Mouse (Mus musculus): Measurements from ENCODE around the gene Fndc8. TPM values are rescaled to one million over a fixed set of nuclear protein-coding genes. Genes with fewer than 3 reads are reported as not detected.

Gene Fndc8
- 0.09 and 0.22 TPM in 2 replicates for polyA plus RNA-seq (2014; fragmentation: Nextera tagmentation; extraction: Ambion mirVana)

DNA sequence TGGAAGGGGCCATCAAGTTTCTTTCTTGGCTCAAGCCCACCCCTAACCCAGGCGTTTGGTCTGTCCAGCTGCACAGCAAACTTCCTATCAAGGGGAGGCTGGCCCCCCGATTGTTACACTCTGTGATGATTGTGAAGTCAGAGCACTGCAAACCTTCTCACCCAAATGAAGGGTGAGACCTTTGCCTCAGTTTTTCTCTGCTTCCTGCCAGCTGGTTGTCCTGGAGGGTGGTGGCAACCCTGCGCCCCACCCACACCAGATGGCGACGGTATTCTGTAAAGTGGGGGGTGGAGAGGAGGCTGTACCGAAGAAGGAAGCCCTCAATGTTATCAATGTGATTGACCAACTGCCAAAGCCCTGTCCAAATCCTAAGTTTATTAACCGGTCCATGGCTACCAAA lies at the start of gene Fndc8:
TSS of gene Fndc8 (plus strand) at position 189 of the 400 bp plus-strand sequence.
- Histone ChIP-seq H3K4me3 (ENCODE audit: low read depth, low read length) (no peak within 1 kb of the TSS), H3K4me1 (replicated peaks; ENCODE audit: control insufficient read depth, insufficient read depth, low read length) (peaks cover 5% of the 10 kb centered on the region; the same call in 1 of the 2 replicates), H3K9ac (ENCODE audit: low read depth, low read length) (no peak within 1 kb of the TSS), H3K36me3 (ENCODE audit: control insufficient read depth, insufficient read depth, low read length) (no peaks in the 10 kb centered on the region), H3K4me2 (replicated peaks; ENCODE audit: low read depth, low read length) (no peak within 1 kb of the TSS), H3K27me3 (ENCODE audit: control insufficient read depth, insufficient read depth, low read length) (no peaks in the 10 kb centered on the region), H3K27ac (ENCODE audit: low read depth, low read length) (no peak within 1 kb of the TSS), H3K9me3 (ENCODE audit: control insufficient read depth, low read length) (no peaks in the 10 kb centered on the region)
- ATAC-seq (ENCODE audit: low FRiP score) (no peak), DNase-seq (ENCODE audit: low spot score) (no peak)
- 56% methylated on average over 7 of the region's 7 CpGs for WGBS

DNA sequence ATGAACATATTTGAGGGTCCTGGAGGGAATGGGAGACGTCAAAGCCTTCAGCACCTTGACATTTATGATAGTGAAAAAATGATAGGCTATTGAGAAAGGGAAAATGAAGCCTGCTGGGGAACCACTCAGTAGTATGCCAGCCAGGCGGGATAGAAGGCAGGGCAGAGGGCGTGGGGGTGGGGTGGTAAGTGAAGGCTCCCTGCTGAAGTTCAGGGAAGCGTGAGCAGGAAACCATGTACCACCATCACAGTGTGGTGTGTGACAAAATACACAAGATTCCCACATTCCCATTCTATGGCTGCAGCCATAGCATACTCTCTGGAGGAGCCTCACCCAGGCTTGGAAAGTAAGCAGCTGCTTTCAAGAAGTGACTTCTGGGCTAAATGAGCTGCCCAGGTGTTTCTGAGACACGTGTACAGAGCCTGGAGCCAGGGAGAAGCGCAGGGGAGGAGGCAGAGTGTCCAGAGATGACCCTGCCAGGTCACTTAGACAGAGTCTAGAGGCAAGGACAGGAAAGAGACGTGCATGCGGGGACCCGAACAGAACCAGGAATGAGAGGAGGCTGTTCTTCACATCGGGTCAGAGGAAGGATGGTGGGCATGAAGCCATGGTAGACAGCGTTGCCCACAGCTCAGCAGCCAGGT lies 47.0 kb upstream of the Fndc8 start:
- Histone ChIP-seq H3K36me3 (ENCODE audit: control insufficient read depth, insufficient read depth, low read length) (no peaks in the 10 kb centered on the region), H3K27ac (ENCODE audit: low read depth, low read length) (no peak overlapping the region), H3K9ac (ENCODE audit: low read depth, low read length) (no peak overlapping the region), H3K4me1 (replicated peaks; ENCODE audit: control insufficient read depth, insufficient read depth, low read length) (no peaks in the 10 kb centered on the region; the same call in 1 of the 2 replicates), H3K4me3 (ENCODE audit: low read depth, low read length) (no peak overlapping the region), H3K9me3 (ENCODE audit: control insufficient read depth, low read length) (no peaks in the 10 kb centered on the region), H3K4me2 (replicated peaks; ENCODE audit: low read depth, low read length) (0 out of 2 replicates have a peak overlapping the region, but pooled peaks have one; percentile 11), H3K27me3 (ENCODE audit: control insufficient read depth, insufficient read depth, low read length) (no peaks in the 10 kb centered on the region)
- 60% methylated on average over 11 of the region's 11 CpGs for WGBS
- ATAC-seq (ENCODE audit: low FRiP score) (no peak), DNase-seq (ENCODE audit: low spot score) (no peak)

DNA sequence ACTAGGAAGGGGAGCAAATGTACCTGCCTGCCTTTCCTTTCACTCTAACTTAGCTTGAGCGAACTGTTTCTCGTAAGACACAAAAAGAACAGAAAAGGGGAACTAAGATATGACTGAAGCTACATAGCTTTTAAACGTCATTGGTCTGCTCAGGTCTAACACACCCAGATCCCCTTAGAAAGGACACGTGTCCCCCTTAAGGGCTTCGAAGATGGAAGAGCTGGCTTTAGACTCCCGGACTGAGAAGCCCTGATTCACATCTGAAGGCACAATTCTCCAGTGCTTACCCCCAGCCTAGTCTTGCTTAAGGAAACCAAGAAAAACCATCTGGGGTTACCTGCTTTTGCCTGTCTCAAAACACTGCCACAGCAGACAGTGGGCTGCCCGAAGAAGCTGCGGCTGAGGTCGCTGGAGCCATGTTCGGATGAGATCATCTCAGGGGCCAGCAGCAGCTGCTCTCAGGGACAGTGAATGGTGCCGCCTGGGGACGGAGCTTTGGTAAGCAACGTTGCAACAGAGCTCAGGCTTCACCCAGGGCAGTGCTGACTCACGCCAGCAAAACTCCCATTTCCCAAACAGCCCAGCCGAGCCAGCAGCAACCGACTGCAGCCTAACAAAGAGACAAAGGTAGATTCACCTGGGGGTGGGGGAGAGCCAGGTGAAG lies 46.4 kb upstream of the Fndc8 start:
- peak; percentile 65; the same call in 1 of the 2 replicates for ATAC-seq (ENCODE audit: low FRiP score)
- Histone ChIP-seq H3K4me3 (ENCODE audit: low read depth, low read length) (no peak overlapping the region), H3K9ac (ENCODE audit: low read depth, low read length) (peak overlapping the region; percentile 50), H3K36me3 (ENCODE audit: control insufficient read depth, insufficient read depth, low read length) (no peaks in the 10 kb centered on the region), H3K4me2 (replicated peaks; ENCODE audit: low read depth, low read length) (peak overlapping the region; percentile 36), H3K9me3 (ENCODE audit: control insufficient read depth, low read length) (no peaks in the 10 kb centered on the region), H3K4me1 (replicated peaks; ENCODE audit: control insufficient read depth, insufficient read depth, low read length) (no peaks in the 10 kb centered on the region; the same call in 1 of the 2 replicates), H3K27ac (ENCODE audit: low read depth, low read length) (peak overlapping the region; percentile 30; the same call in 1 of the 2 replicates), H3K27me3 (ENCODE audit: control insufficient read depth, insufficient read depth, low read length) (no peaks in the 10 kb centered on the region)
- 31% methylated on average over 16 of the region's 16 CpGs for WGBS
- DNase-seq (ENCODE audit: low spot score): peak; percentile 53

DNA sequence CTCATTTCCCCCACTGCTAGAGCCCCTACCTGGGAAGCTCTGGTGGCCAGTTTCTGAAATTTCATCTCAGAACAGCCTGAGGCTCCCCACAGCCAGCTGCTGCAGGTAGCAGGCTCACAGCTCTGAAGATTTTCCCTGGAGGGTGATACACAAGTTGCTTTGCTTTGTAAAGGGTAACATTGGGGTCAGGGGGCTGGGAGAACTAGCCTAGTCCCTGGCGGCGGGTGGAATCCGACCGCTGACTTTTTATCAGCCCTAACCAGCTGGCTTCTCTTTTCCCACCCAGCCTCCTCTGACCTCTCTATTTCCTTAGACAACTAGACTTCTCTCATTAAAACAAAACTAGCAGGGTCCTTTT lies 45.9 kb upstream of the Fndc8 start:
- Histone ChIP-seq H3K4me3 (ENCODE audit: low read depth, low read length) (no peak overlapping the region), H3K9me3 (ENCODE audit: control insufficient read depth, low read length) (no peaks in the 10 kb centered on the region), H3K4me1 (replicated peaks; ENCODE audit: control insufficient read depth, insufficient read depth, low read length) (no peaks in the 10 kb centered on the region; the same call in 1 of the 2 replicates), H3K27ac (ENCODE audit: low read depth, low read length) (no peak overlapping the region), H3K4me2 (replicated peaks; ENCODE audit: low read depth, low read length) (peak overlapping the region; percentile 36; the same call in 1 of the 2 replicates), H3K36me3 (ENCODE audit: control insufficient read depth, insufficient read depth, low read length) (no peaks in the 10 kb centered on the region), H3K9ac (ENCODE audit: low read depth, low read length) (peak overlapping the region; percentile 50), H3K27me3 (ENCODE audit: control insufficient read depth, insufficient read depth, low read length) (no peaks in the 10 kb centered on the region)
- 33% methylated on average over 4 of the region's 4 CpGs for WGBS
- DNase-seq (ENCODE audit: low spot score): no peak
- ATAC-seq (ENCODE audit: low FRiP score): no peak

DNA sequence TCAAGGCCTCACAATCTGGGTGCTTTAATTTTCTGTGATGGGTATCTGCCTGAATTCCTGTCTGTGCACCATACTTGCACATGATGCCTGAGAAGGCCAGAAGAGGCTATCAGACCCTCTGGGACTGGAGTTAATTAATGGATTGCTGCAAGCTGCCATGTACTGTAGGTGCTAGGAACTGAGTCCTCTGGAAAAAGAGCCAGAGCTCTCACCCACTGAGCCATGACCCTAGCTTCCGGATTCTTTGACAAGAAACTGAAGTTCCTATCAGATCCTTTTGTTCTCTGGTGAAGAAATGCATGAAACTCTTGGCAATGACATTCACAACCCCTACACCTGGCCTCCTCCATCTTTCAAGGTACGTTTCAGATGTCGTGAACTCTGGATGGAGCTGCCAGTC lies 45.0 kb upstream of the Fndc8 start:
- H3K36me3 ChIP-seq (ENCODE audit: control insufficient read depth, insufficient read depth, low read length): no peaks in the 10 kb centered on the region
- no peak for DNase-seq (ENCODE audit: low spot score)
- no peak overlapping the region for H3K9ac ChIP-seq (ENCODE audit: low read depth, low read length)
- H3K4me3 ChIP-seq (ENCODE audit: low read depth, low read length): no peak overlapping the region
- no peaks in the 10 kb centered on the region for H3K27me3 ChIP-seq (ENCODE audit: control insufficient read depth, insufficient read depth, low read length)
- WGBS: 66% methylated on average over 3 of the region's 3 CpGs
- no peaks in the 10 kb centered on the region; the same call in 1 of the 2 replicates for H3K4me1 ChIP-seq (replicated peaks; ENCODE audit: control insufficient read depth, insufficient read depth, low read length)
- no peak overlapping the region for H3K4me2 ChIP-seq (replicated peaks; ENCODE audit: low read depth, low read length)
- no peak for ATAC-seq (ENCODE audit: low FRiP score)
- no peaks in the 10 kb centered on the region for H3K9me3 ChIP-seq (ENCODE audit: control insufficient read depth, low read length)
- H3K27ac ChIP-seq (ENCODE audit: low read depth, low read length): no peak overlapping the region

DNA sequence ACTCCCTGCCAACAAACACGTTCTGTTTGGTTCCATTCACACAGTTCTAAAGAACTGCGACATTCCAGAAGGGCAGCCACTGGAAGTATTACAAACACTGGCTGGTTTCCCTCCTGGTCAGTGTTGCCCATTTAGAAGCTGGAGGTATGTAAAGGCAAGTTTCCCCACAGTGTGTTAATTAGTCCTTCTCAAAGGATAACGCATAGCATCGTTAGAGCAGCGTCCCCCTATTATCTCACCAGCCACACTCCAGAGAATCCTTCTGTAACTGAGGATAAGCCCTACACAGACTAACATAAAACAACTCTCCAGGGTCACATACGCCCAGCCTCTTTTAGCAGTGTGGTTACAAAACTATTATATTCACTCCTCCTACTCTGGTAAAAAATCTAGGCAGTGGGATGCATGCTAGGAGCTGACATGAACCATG lies 44.3 kb upstream of the Fndc8 start:
- no peak overlapping the region for H3K4me3 ChIP-seq (ENCODE audit: low read depth, low read length)
- DNase-seq (ENCODE audit: low spot score): no peak
- no peak for ATAC-seq (ENCODE audit: low FRiP score)
- H3K4me1 ChIP-seq (replicated peaks; ENCODE audit: control insufficient read depth, insufficient read depth, low read length): no peaks in the 10 kb centered on the region; the same call in 1 of the 2 replicates
- H3K4me2 ChIP-seq (replicated peaks; ENCODE audit: low read depth, low read length): no peak overlapping the region
- H3K9ac ChIP-seq (ENCODE audit: low read depth, low read length): no peak overlapping the region
- WGBS: 36% methylated on average over 6 of the region's 6 CpGs
- H3K27me3 ChIP-seq (ENCODE audit: control insufficient read depth, insufficient read depth, low read length): no peaks in the 10 kb centered on the region
- no peaks in the 10 kb centered on the region for H3K36me3 ChIP-seq (ENCODE audit: control insufficient read depth, insufficient read depth, low read length)
- no peaks in the 10 kb centered on the region for H3K9me3 ChIP-seq (ENCODE audit: control insufficient read depth, low read length)
- no peak overlapping the region for H3K27ac ChIP-seq (ENCODE audit: low read depth, low read length)

DNA sequence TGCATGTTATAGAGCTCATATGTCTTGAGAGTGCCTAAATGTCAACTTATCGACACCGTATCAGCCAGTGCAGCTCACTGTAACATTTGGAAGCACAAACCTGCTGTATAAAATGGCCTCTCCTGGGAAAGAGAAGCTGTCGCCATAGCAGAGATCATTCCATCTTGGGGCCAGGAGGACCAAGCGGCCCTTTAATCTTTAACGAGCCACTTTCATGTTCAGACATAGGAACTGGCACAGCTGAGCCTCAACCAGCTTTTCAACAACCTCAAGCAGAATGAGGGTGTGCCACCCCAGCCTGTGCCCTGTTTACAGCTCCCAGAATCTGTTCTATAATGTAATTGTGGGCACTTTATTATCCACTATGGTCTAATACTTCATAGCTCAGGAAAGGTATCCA lies 41.7 kb upstream of the Fndc8 start:
- Histone ChIP-seq H3K9me3 (ENCODE audit: control insufficient read depth, low read length) (no peaks in the 10 kb centered on the region), H3K36me3 (ENCODE audit: control insufficient read depth, insufficient read depth, low read length) (no peaks in the 10 kb centered on the region), H3K9ac (ENCODE audit: low read depth, low read length) (no peak overlapping the region), H3K4me2 (replicated peaks; ENCODE audit: low read depth, low read length) (no peak overlapping the region), H3K27ac (ENCODE audit: low read depth, low read length) (peak overlapping the region; percentile 39; the same call in 1 of the 2 replicates), H3K27me3 (ENCODE audit: control insufficient read depth, insufficient read depth, low read length) (no peaks in the 10 kb centered on the region), H3K4me3 (ENCODE audit: low read depth, low read length) (no peak overlapping the region), H3K4me1 (replicated peaks; ENCODE audit: control insufficient read depth, insufficient read depth, low read length) (no peaks in the 10 kb centered on the region; the same call in 1 of the 2 replicates)
- ATAC-seq (ENCODE audit: low FRiP score) (no peak), DNase-seq (ENCODE audit: low spot score) (no peak)
- 66% methylated on average over 5 of the region's 5 CpGs for WGBS

DNA sequence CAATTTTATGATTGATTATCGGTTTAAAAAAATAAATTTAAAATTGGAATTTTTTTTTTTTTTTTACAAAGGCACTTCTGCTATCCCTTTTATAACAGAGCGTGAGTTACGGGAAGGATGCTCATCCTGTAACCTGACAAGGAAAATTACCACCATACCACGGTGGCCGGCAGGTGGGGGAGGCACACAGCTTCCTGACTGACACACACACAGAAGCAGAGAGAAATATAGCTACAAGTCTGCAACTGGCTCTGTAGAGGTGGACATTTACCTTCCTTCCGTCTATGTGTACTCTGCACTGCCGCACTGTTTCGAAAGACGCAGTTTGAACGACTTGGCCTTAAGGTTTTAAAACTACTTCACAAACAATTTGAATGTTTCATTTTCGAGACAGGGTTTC lies 39.8 kb upstream of the Fndc8 start:
- no peaks in the 10 kb centered on the region for H3K36me3 ChIP-seq (ENCODE audit: control insufficient read depth, insufficient read depth, low read length)
- WGBS: 83% methylated on average over 11 of the region's 11 CpGs
- H3K27ac ChIP-seq (ENCODE audit: low read depth, low read length): no peak overlapping the region
- no peaks in the 10 kb centered on the region for H3K9me3 ChIP-seq (ENCODE audit: control insufficient read depth, low read length)
- no peaks in the 10 kb centered on the region for H3K27me3 ChIP-seq (ENCODE audit: control insufficient read depth, insufficient read depth, low read length)
- H3K4me1 ChIP-seq (replicated peaks; ENCODE audit: control insufficient read depth, insufficient read depth, low read length): no peaks in the 10 kb centered on the region
- ATAC-seq (ENCODE audit: low FRiP score): no peak
- no peak overlapping the region for H3K9ac ChIP-seq (ENCODE audit: low read depth, low read length)
- no peak overlapping the region for H3K4me3 ChIP-seq (ENCODE audit: low read depth, low read length)
- no peak for DNase-seq (ENCODE audit: low spot score)
- H3K4me2 ChIP-seq (replicated peaks; ENCODE audit: low read depth, low read length): no peak overlapping the region

DNA sequence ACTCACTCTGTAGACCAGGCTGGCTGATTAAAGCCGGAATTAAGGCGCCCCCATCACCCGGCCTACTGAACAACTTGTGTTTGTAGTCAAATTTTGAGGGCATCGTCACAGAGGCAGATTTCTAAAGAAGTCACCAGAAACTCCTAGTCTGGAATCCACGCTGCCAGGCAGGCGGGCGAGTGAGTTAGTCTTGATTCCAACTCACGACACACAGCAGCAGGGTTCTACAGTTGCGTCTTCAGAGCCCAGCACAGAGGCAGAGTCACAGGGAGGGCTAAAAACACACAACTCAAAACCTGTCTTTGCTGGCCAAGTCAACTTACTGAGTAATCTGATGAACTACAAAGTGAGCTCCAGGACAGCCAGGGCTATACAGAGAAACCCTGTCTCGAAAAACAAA lies 39.4 kb upstream of the Fndc8 start:
- 84% methylated on average over 10 of the region's 10 CpGs for WGBS
- Histone ChIP-seq H3K27me3 (ENCODE audit: control insufficient read depth, insufficient read depth, low read length) (no peaks in the 10 kb centered on the region), H3K4me3 (ENCODE audit: low read depth, low read length) (no peak overlapping the region), H3K9me3 (ENCODE audit: control insufficient read depth, low read length) (no peaks in the 10 kb centered on the region), H3K36me3 (ENCODE audit: control insufficient read depth, insufficient read depth, low read length) (no peaks in the 10 kb centered on the region), H3K4me1 (replicated peaks; ENCODE audit: control insufficient read depth, insufficient read depth, low read length) (no peaks in the 10 kb centered on the region), H3K9ac (ENCODE audit: low read depth, low read length) (no peak overlapping the region), H3K27ac (ENCODE audit: low read depth, low read length) (no peak overlapping the region), H3K4me2 (replicated peaks; ENCODE audit: low read depth, low read length) (no peak overlapping the region)
- no peak for DNase-seq (ENCODE audit: low spot score)
- ATAC-seq (ENCODE audit: low FRiP score): no peak
